12 mouse cellular contexts compared by ENCODE assay signal in the genomic region with DNA sequence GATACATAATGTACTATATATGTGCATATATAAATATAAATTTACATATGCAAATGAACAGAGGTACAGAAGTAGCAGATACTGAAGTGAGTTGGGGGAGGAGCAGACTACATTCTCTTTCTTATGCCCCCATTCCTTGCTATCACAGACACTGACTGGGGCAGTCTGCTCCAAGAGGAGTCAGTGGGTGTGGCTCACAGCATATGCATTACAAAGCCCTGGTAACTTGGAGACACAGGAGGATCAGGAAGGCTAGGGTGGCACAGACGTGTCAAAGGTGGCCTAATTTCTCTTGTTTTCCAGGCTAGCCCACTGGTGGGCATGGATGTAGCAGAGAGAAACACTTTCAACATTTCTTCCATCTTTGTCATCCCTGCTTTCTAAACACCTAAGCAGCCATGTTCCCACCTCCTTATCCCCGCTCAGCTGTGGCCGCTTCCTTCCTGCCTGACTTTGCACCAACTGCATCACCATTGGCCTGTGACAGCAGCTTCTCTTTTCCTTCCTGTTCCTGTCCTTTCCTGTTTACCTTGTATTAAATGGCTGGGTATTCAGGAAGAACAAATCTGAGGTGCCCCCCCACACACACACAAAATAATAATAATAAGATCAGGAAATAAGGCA.
DNase-seq lines count a peak whose midpoint lies in the region; ATAC-seq and TF ChIP-seq lines count a peak whose summit lies in the region.
"Had no signal": no experiment of that assay in that cellular context is flagged by ENCODE, and none has a peak within 500 bp of the region (broad histone marks: within the 10 kb centered on the region; RNA-seq: fewer than 3 reads in every experiment).

No protein-coding gene starts in this region.

- 60% methylated on average over 3 of the region's 3 CpGs for WGBS in neural tube, embryonic 11.5 days
- WGBS in neural tube, embryonic 15.5 days = 52% methylated on average over 3 of the region's 3 CpGs
- WGBS in forebrain, embryonic 12.5 days = 57% methylated on average over 3 of the region's 3 CpGs
- WGBS in hindbrain, embryonic 15.5 days = 65% methylated on average over 3 of the region's 3 CpGs
- WGBS in olfactory bulb, adult 2 months = 41% methylated on average over 3 of the region's 3 CpGs

- no peak overlapping the region for H3K9ac ChIP-seq in neural tube, embryonic 11.5 days (ENCODE audit: low read length)
- no peak overlapping the region for H3K9ac ChIP-seq in neural tube, embryonic 15.5 days (replicated peaks)
- H3K9ac ChIP-seq in forebrain, embryonic 12.5 days = no peak overlapping the region
- H3K9ac ChIP-seq in hindbrain, embryonic 15.5 days = no peak overlapping the region
- H3K9ac ChIP-seq: liver, embryonic 15.5 days had no signal

- no peak for DNase-seq in neural tube, embryonic 11.5 days (ENCODE audit: low spot score)
- no peak for DNase-seq in T-cell, adult 2 months (ENCODE audit: low spot score)
- no peak for DNase-seq in spleen, adult 12 weeks (ENCODE audit: low spot score)
- DNase-seq: adrenal gland, postnatal 25 days; thymus, postnatal 25 days had no signal

- no peak overlapping the region for H3K4me3 ChIP-seq in neural tube, embryonic 11.5 days (ENCODE audit: low read depth, low read length)
- H3K4me3 ChIP-seq in neural tube, embryonic 15.5 days (replicated peaks) = no peak overlapping the region
- no peak overlapping the region for H3K4me3 ChIP-seq in forebrain, embryonic 12.5 days (replicated peaks)
- no peak overlapping the region for H3K4me3 ChIP-seq in hindbrain, embryonic 15.5 days
- no peak overlapping the region for H3K4me3 ChIP-seq in olfactory bulb, adult 2 months (ENCODE audit: insufficient read depth, low read depth, low read length)
- H3K4me3 ChIP-seq: limb, embryonic 10.5 days; liver, embryonic 15.5 days had no signal

- H3K36me3 ChIP-seq in neural tube, embryonic 11.5 days (ENCODE audit: control insufficient read depth, insufficient read depth, low read length) = no peaks in the 10 kb centered on the region
- H3K36me3 ChIP-seq in neural tube, embryonic 15.5 days = no peaks in the 10 kb centered on the region
- H3K36me3 ChIP-seq in forebrain, embryonic 12.5 days (replicated peaks) = no peaks in the 10 kb centered on the region
- H3K36me3 ChIP-seq in hindbrain, embryonic 15.5 days = no peaks in the 10 kb centered on the region
- H3K36me3 ChIP-seq: limb, embryonic 10.5 days; liver, embryonic 15.5 days had no signal

- TF ChIP-seq POLR2A in olfactory bulb, adult 2 months (IDR thresholded peaks at IDR 0.05; ENCODE audit: insufficient read depth, low read depth, low read length) = no peak

- H3K27ac ChIP-seq in neural tube, embryonic 11.5 days (ENCODE audit: low read depth, low read length) = no peak overlapping the region
- no peak overlapping the region for H3K27ac ChIP-seq in neural tube, embryonic 15.5 days (replicated peaks)
- H3K27ac ChIP-seq in forebrain, embryonic 12.5 days = peak overlapping the region; percentile 82
- H3K27ac ChIP-seq in hindbrain, embryonic 15.5 days (replicated peaks) = peak overlapping the region; percentile 32; the same call in 1 of the 2 replicates
- H3K27ac ChIP-seq in olfactory bulb, adult 2 months (ENCODE audit: insufficient read depth, low read depth, low read length) = peak overlapping the region; percentile 63
- H3K27ac ChIP-seq: limb, embryonic 10.5 days; liver, embryonic 15.5 days had no signal

- no peaks in the 10 kb centered on the region for H3K9me3 ChIP-seq in neural tube, embryonic 11.5 days (ENCODE audit: control insufficient read depth, low read length)
- H3K9me3 ChIP-seq in neural tube, embryonic 15.5 days (replicated peaks) = no peaks in the 10 kb centered on the region
- no peaks in the 10 kb centered on the region for H3K9me3 ChIP-seq in forebrain, embryonic 12.5 days
- H3K9me3 ChIP-seq in hindbrain, embryonic 15.5 days = no peaks in the 10 kb centered on the region
- H3K9me3 ChIP-seq: limb, embryonic 10.5 days; liver, embryonic 15.5 days had no signal

- no peak overlapping the region for H3K4me2 ChIP-seq in neural tube, embryonic 11.5 days (ENCODE audit: low read depth)
- no peak overlapping the region for H3K4me2 ChIP-seq in neural tube, embryonic 15.5 days
- H3K4me2 ChIP-seq in forebrain, embryonic 12.5 days = no peak overlapping the region
- no peak overlapping the region for H3K4me2 ChIP-seq in hindbrain, embryonic 15.5 days
- H3K4me2 ChIP-seq: liver, embryonic 15.5 days had no signal

- 0 out of 2 replicates have a peak, but pooled peaks have one; percentile 28 for ATAC-seq in neural tube, embryonic 11.5 days (ENCODE audit: insufficient read depth, low FRiP score, low TSS enrichment)
- ATAC-seq in neural tube, embryonic 15.5 days (ENCODE audit: low FRiP score) = no peak
- peak; percentile 1; the same call in 1 of the 2 replicates for ATAC-seq in forebrain, embryonic 12.5 days (ENCODE audit: low FRiP score)
- no peak for ATAC-seq in hindbrain, embryonic 15.5 days (ENCODE audit: low FRiP score, low read depth)
- ATAC-seq: intestine, embryonic 16.5 days had no signal

- no peaks in the 10 kb centered on the region for H3K27me3 ChIP-seq in neural tube, embryonic 11.5 days (ENCODE audit: control insufficient read depth, insufficient read depth, low read length)
- no peaks in the 10 kb centered on the region; the same call in 1 of the 2 replicates for H3K27me3 ChIP-seq in neural tube, embryonic 15.5 days (replicated peaks)
- H3K27me3 ChIP-seq in forebrain, embryonic 12.5 days = no peaks in the 10 kb centered on the region
- H3K27me3 ChIP-seq in hindbrain, embryonic 15.5 days = no peaks in the 10 kb centered on the region
- H3K27me3 ChIP-seq: liver, embryonic 15.5 days had no signal

- 0 out of 2 replicates have a peak, but pooled peaks cover 4% of the 10 kb centered on the region for H3K4me1 ChIP-seq in neural tube, embryonic 11.5 days (ENCODE audit: control insufficient read depth, insufficient read depth, low read length)
- peaks cover 30% of the 10 kb centered on the region for H3K4me1 ChIP-seq in neural tube, embryonic 15.5 days
- H3K4me1 ChIP-seq in forebrain, embryonic 12.5 days = peaks cover 39% of the 10 kb centered on the region
- peaks cover 32% of the 10 kb centered on the region for H3K4me1 ChIP-seq in hindbrain, embryonic 15.5 days (replicated peaks)
- H3K4me1 ChIP-seq in olfactory bulb, adult 2 months (ENCODE audit: control insufficient read depth, insufficient read depth, low read length) = peaks cover 17% of the 10 kb centered on the region
- H3K4me1 ChIP-seq: liver, embryonic 15.5 days had no signal

- no peak for TF ChIP-seq CTCF in olfactory bulb, adult 2 months (IDR thresholded peaks at IDR 0.05; ENCODE audit: insufficient read depth, low read depth, low read length)

Comparison
In these comparisons a context has a peak if more than half of its experiments do, and no peak if none do; other contexts are left out.
1. ATAC-seq: peak in neural tube, embryonic 11.5 days (single experiment) and forebrain, embryonic 12.5 days (single experiment); none in neural tube, embryonic 15.5 days (single experiment) and hindbrain, embryonic 15.5 days (single experiment).
2. H3K27ac ChIP-seq: peak in forebrain, embryonic 12.5 days (single experiment), hindbrain, embryonic 15.5 days (single experiment) and olfactory bulb, adult 2 months (single experiment); none in neural tube, embryonic 11.5 days (single experiment) and neural tube, embryonic 15.5 days (single experiment).